Mouse (Mus musculus) B cell, adult 2 months (primary cell): ENCODE measurements around the gene Gm17334.

ENCODE experiments used
- DNase-seq, 2 experiments: peaks; one replicate each; pipeline ENCODE4 v3.0.0; 2022

Gm17334 gene

DNA sequence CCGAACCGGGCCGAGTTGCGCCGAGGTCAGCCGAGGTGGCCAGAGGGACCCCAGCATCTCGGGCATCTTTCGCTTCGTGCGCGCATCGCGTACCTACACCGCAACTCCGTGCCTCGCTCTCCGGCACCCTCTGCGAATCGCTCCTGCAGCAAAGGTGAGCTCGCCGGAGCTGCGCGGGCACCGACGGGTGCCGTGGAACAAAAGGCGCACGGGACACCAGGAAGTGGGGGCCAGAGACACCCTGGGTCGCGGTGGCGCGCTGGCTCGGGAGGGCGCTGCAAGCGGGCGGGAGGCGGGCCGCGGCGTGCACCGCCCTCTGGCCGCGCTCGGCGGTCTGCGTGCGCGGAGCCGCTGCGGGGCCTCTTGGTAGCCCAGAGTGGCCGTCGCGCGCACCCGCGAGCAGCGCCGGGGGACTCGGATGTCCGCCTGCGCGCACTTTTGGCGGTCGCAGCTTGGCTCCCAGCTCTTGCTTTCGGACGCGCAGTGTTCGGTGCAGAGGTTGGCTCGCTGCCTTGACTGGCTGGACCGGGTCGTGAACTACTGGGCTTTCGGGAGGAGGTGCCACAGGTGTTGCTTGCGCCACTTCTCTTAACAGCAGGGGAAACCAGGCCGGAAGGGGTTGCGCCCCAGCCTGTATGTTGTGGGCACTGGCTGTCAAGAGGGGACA, 2.7 kb downstream of the Gm17334 start:
- peak; percentile 80 to 84 for DNase-seq

DNA sequence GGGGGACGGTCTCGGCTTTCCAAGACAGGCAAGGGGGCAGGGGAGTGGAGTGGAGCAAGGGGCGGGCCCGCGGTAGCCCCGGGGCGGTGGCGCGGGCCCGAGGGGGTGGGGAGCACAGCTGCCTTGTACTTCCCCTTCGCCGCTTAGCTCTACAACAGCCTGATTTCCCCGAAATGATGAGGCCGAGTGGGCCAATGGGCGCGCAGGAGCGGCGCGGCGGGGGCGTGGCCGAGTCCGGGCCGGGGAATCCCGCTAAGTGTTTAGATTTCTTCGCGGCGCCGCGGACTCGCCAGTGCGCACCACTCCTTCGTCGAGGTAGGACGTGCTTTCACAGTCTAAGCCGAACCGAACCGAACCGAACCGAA, 3.2 kb downstream of the Gm17334 start, which contains the start of gene Irf1:
Gene Irf1 (plus strand): TSS at position 255 of the 365 bp plus-strand sequence.
- peak; percentile 98 for DNase-seq

DNA sequence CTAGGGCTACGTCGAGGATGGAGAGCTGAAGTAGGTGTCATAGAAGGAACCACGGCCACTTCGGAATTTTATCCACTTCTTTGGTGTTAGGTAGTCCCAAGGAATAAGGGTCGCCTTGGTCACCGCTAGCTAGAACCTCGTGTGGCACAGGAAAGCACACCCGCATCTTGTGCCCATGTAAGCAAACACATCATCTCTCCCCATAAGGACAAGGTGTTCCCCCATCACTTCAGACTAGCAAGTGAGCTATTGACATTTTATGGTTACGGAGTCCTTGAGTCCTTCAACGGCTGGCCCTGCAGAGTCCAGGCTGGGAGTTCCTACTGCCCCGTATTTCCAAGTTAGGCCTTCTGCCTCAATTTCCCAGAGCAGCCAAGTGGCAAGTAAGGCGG, 3.8 kb downstream of the Gm17334 start:
- no peak for DNase-seq

DNA sequence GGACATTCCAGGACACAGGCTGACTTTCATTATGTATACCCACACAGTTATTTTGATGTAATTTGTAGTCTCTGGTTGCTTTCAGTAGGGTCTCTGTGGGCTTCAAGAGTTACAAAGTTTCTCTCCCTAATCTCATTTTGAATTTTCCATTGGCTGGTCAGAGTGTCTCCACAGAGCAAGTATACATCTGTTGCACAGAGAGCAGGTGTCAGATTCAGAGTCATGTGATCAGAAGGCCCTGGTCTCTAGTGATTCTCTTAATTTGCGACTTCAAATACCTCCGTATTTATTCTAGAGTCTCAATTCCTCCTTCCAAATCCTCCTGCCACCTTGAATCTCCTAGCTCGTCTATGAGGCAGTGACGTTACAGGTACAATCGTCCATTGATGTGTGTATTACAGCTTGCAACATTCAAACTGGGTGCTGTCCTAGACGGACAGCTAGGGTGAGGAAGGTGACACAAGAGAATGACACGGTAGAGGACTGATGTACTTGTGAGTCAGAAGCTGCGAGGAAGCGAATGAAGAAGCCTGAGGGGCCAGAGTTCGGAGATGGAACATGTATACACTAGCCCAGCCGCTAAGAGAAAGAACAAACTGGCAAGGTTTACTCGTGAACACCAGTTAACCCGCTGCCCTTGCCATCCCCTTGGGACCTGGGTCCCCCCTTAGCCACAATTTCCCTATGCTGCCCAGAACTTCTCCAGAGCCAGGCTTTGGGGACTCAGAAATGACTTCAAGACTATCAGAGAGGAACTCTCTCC, 4.4 kb downstream of the Gm17334 start:
- DNase-seq, result peak; percentile 31 to 35

DNA sequence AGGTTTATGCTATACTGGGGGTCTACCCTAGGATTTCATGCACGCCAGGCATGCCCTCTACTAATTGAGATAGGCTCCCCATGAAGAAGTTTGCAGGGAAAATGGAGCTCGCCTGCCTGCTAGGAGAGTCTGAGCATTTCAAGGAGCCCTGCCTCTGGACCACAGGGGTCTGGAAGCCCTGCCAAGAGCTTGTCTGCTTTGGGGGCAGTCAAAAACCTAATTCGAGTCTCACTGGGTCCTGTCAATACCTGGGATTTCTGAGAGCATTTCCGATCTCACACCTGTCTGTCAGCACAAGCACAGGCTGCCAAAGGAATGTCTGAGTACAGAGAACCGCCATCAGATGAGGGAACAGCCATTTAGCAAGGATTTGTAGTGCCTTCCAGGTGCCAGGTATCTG, 8.4 kb downstream of the Gm17334 start:
- DNase-seq, result no peak

DNA sequence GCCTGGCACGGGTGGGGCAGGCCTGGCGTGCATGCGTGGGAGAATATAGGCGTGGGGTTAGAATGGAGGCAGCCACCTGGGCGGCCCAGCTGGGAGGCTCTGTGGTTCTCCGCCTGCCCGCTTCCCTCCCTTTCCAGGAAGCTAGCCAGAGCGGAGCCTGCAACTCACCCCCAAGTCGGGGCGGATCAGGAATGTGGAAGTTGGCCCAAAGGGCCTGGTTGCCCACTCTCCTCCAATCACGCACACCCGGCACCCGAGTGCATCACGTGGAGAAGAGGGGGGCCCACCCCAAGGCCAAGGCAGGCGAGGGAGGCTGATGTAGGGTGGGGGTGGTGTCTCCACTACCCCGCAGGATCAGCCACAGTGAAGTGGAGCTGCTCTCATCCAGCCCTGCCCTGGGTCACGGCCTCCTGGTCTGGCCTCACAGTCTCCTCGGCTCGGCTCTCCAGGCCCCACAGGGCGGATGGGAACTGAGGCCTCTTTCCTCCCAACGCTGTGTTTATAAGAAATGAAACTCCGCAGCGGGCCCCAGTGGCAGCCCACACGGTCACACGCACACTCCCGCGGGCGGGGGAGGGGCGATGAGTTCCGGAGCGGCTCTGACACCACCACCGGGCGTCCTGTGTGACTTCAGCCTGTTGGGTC, 9.4 kb downstream of the Gm17334 start:
- peak; percentile 97 to 98 for DNase-seq

DNA sequence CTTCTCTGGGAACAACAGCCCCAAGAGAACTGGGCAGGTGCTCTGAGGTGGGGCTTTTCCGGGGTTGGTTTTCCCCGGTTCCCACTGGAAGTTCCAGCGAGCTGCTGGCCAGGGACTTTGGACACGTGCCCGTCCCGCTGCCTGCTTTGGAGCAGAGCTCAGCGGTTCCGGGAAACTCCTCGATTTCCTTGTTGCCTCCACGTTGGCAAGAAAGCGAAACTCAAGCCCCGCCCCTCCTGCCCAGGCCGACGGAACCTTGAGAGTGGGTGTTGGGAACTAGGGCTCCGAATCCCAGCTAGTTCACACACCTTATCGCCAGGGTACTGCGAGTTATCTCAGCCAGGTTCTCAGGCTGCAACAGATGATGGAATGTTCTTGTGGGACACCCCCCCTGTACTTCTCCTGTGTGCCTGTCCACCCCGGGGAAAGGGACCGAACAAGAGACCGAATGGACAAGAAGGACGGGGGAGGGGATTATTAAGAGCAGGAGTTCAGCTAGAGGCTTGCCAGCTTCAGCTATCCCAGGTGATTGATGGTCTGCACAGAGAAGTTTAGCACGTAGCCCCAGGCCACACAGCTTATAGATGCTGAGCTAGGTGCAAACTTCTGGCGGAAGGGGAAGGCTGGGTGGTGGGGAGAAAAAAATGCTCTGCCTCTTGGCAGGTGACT, 10.0 kb downstream of the Gm17334 start:
- DNase-seq, result peak; percentile 61 to 64

DNA sequence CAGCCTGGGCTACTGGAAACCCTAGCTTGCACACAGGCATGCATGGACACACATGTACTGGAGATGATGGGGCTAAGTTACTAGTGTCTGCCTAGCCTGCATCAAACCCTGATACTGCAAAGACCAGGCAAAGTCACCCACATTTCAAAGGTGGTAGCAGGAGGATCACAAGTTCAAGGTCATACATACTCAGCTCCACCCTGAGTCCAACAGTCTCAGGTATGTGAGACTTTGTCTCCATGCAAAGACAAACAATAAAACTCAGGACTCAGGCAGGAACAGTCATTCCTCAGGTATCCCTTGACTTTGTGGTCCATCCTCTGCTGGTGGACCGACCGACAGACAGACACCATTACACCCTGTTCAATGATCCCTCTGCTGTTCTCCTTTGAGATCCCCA, 10.6 kb downstream of the Gm17334 start:
- DNase-seq, result no peak

DNA sequence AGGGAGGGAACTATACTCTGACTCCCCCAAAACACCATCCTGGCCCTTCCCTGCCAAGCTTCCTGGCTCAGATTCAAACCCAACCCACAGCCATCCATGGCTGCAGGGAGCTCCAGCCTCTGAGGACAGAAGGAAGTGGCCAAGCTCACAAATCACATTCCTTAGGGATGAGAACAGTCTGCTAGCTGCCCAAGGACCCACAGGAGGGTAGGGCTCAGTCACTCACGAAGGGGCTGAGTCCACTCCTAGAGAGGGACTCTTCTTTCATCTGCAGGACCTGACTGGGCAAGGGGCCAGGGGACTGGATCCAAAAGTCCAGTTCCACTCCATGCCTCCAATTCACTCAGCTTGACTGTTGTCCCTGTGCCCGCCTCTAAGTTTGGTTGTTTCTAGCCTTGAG, 11.2 kb downstream of the Gm17334 start:
- no peak for DNase-seq

DNA sequence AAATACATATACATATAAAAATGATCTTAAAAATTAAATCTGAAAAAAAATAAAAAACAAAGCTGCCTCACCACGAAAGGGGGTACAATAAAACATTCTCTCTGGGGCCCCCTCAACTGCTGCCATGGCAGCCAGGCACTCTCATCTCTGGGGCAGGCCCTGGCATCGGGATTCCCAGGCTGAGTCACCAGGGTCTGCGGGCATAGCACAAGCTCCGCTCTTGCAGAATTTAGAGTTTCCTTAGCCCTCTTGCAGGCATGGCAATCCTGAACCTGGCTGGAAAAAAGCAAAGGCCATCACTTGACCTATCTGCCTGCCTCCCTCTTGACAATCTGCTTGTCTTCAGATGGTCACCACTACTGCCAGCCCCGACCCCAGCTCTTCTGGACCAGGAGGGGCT, 11.7 kb downstream of the Gm17334 start:
- DNase-seq, result no peak

DNA sequence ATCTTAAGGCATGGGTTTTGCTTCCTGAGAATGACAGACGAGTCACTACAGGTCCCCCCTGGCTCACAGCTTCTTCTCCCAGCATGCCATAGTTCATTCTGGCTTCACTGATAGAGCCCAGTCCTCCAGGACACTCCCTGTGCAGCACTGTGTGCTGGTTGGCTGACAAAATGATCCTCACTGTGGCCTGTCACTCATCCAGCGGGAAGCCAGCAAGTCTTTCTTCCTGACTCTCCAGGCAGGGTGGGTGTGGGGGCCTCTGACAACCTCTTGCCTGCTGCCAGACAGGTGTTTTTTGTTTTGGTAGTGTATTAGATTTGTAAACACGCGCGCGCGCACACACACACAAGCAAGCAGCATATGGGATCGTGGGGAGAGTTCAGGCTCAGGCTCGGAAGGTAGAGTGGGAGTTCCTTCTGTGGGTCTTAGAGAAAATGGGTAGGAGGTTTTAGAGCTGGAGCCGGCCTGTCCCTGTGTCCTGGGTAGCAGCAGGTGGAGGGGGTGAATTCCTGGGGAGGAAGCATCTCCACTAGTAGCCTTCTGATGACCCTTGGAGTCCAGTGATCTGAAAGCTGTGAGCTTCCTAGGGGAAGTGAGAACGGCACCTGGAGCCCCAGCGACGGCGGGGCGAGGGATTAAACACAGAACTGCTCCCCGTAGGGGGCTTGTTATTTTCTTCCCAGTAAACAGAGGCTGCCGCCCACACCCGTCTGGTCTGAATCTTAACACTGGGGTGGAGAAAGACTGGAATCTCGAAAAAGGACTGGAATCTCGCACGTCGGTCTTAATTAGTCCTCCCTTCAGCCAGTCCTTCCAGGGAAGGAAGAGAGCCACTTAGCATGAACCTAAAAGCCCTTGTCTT, 13.2 kb downstream of the Gm17334 start:
- DNase-seq, result no peak

DNA sequence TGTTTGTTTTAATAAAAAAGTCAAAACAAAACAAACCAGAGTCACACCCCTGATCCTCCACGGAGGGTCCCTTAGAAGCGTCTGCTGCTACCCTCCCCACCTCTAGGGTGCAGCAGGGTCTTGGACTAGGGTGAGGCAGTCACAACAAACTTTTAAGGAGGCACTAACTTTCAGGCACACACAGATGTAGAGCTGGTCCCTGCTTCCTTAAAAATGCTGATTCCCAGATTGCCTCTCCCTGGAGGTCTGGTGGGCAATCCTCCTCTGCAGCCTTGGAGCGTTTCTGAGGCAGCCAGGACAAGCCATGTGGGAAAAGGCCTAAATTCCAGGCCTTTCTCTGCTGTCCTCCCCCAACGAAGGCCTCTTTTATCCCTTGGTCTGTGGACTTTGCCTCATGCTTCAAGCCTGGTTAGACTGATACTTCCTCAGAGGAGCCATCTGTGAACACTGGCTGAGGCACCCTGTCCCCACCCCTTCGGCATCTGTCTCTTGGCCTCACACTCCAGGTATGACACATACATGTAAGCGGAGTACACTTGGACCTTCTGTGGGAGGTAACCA, 14.1 kb downstream of the Gm17334 start:
- no peak for DNase-seq

DNA sequence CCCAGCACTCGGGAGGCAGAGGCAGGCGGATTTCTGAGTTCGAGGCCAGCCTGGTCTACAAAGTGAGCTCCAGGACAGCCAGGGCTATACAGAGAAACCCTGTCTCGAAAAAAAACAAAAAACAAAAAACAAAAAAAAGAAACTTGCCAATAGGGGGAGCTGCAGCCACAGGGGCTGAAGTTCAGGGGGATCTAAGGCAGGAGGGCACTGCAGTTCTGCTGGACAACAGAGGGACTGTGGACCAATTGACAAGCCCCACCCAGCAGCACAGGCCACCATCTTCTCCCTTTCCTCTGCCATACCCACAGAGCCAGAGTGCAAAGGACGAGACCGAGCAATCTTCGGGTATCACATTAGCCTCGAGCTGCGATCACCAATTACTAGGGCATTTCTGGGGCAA, 15.0 kb downstream of the Gm17334 start:
- DNase-seq, result peak; percentile 53 to 56

DNA sequence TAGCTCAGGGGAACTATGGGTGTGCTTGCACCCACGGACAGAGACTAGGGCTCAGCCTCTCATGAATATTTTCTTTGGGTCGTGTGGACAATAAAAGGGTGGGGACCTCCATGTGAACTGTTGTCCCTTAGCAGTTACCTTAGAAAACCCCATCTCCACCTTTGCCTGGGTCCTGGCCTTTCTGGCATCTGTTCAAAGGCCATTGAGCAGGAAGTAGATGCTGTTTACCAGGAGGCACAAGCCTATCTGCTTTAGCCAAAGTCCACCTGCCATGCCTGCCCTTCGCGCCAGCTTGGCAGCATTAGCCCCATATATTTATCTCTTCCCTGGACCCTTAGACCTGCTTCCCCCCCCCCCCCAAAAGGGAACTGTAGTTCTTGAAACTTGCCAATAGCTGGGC, 15.4 kb downstream of the Gm17334 start:
- DNase-seq, result no peak

DNA sequence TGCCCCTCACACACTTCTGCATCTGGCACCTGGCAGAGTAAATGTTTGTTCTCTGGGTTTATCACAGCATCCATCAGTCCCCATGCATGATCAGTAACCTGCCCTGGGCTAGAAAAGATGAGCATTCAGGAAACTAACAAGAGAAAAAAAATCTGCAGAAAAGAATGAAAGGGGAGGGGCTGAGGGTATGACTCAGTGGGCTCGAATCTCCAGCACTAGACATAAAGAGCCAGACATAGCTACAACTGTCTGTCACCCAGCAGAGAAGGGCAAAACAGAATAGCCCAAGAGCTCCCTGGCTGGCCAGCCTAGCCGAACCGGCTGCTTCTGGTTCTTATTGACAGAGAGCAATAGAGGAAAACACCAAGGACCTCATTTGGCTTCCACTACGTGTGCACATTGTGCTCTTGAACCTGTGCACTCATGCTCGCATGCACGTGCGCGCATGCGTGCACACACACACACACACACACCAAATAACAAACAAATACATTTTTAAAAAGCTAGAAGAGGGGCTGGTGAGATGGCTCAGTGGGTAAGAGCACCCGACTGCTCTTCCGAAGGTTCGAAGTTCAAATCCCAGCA, 17.9 kb downstream of the Gm17334 start:
- no peak for DNase-seq

DNA sequence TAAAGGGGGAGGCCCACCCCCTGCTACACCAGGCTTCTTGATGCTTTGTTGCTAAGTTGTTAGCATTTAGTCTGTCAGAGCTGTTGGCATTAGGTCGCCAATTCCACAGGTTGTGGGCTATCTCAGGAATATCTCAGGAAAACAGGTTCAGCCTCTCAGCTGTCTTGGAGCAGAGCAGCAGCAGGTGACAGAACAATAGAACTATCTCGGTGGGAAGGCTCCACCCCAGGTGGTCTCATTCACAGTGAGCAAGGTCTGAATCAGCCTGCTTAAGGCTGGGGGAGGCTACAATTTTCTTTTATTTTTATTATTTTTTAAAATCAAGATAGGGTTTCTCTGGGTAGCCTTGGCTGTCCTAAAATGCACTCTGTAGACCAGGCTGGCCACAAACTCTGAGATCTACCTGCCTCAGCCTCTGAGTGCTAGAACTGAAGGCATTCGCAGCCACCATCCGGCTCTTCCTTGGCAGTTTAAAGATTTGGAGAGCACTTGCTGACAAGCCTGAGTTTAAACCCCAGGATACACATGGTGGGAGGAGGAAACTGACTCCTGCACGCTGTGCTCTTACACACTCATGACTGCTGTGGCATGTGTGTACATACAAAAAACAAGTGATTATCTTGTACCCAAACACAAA, 23.2 kb downstream of the Gm17334 start:
- no peak for DNase-seq

DNA sequence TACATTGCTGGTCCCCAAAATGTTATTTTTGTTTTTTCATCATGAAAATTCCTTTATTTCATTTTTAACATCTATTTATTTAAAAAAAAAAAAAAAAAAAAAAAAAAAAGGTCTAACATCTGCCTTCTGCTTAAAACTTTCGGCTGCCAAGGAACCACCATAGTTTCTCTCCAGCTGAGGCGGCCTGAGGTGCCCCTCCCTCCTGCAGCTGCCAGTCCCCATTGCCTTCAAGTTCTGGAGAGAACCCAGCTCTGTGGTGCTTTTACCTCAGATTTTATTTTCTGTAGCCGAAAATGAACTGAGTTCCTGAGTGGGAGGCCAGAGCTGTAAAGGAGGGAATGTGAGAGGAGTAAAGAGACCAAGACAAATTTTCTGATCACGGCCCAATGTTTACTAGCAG, 23.7 kb downstream of the Gm17334 start:
- DNase-seq, result no peak

DNA sequence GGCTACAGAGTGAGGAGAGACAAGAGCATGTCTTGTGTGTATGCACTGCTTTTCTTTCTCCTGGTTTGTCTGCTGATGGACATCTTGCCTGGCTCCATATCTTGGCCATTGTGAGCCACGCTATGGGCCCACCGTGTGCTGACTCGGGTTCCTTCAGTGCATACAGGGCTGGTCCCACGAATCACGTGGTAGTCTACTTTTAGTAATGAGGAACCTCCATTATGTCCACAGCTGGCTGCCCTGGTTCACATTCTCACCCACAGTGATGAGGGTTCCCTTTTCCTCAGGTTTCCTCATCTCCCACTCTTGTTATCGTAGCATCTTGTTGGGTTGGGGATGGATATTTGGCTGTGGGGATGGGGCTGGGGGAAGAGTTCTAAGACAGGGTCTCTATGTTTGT, 24.4 kb downstream of the Gm17334 start:
- DNase-seq, result peak; percentile 34 to 39

DNA sequence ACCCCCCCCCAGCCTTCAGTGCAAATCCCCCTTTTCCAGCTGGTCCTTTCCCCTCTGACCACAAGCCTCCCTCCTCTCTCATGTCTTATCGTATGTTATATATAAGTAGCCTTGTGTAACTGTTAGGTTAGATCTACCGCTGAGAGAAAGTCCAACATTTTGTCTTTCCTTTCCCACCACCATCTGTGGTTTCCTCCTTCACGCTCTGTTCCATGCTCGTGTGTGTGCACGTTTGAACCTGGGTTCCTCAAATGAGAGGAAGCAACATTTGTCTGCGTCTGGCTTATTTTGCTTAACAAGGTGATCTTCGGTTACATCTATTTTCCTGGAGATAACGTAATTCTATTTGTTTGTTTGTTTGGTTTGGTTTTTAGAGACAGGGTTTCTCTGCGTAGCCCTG, 25.0 kb downstream of the Gm17334 start:
- peak in 1 of 2 experiments; percentile 21 for DNase-seq

DNA sequence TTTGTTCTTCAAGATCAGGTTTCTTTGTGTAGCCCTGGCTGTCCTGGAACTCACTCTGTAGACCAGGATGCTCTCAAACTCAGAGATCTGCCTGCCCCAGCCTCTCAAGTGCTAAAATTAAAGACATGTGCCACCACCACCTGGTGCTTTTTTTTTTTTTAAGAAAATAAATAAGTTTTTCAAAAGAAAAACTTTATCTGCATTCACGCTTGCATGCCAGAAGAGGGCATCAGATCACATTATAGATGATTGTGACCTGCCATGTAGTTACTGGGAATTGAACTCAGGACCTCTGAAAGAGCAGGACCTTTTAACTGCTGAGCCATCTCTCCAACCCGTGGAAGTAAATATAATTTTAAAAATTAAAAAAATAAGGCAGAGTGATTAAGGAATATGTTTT, 27.7 kb downstream of the Gm17334 start:
- DNase-seq, result no peak

DNA sequence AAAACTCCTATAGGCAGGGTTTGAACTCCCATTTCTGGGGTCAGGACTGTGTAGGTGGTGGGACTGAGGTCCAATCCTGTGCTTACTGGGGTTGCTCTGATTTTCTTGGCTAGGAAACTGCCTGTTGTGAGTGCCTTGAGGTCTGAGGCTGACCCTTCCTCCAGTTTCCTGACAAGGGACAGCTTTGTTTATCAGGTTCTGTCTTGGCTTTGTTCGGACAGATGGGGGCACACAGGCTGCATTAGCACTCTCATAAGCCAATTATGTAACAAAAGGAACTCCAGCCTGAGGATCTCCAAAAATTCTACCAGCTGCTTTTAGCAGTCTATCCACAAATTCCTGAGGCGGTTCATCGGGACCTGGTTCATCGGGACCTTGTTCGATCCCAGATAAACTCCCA, 30.6 kb downstream of the Gm17334 start:
- DNase-seq, result no peak
